Mouse (Mus musculus) ovary, postnatal 14 days (tissue): ENCODE measurements around the gene Gucy1a1.
"Not testable (repeated sequence)": the region's sequence is repeated elsewhere in the genome, so short reads cannot be mapped to it uniquely, and the experiment has no call there.

Experiments
- DNase-seq: peaks from one replicate; pipeline ENCODE4 v3.0.0; 2022; ENCODE audit warnings: low spot score

Gene Gucy1a1

GRCm38 (mm10) chr3:82145126-82145901 is at the start of gene Gucy1a1:
Gene Gucy1a1, minus strand, starts transcription at chr3:82145789.
- DNase-seq, result peak; percentile 35

GRCm38 (mm10) chr3:82191559-82192245 is 46.1 kb upstream of the Gucy1a1 start:
- no peak for DNase-seq

GRCm38 (mm10) chr3:82185626-82186025 is 40.0 kb upstream of the Gucy1a1 start:
- DNase-seq, result no peak

- no peak for DNase-seq
Measured at GRCm38 (mm10) chr3:82181500-82181899, 35.9 kb upstream of the Gucy1a1 start.

GRCm38 (mm10) chr3:82180253-82180652 is 34.7 kb upstream of the Gucy1a1 start:
- DNase-seq, result no peak

GRCm38 (mm10) chr3:82175501-82175900 is 29.9 kb upstream of the Gucy1a1 start:
- no peak for DNase-seq

- DNase-seq, result no peak
Measured at GRCm38 (mm10) chr3:82167064-82167463, 21.5 kb upstream of the Gucy1a1 start.

- DNase-seq, result no peak
Measured at GRCm38 (mm10) chr3:82165937-82166336, 20.3 kb upstream of the Gucy1a1 start.

GRCm38 (mm10) chr3:82162992-82163391 is 17.4 kb upstream of the Gucy1a1 start:
- not testable (repeated sequence) for DNase-seq

- DNase-seq, result no peak
Measured at GRCm38 (mm10) chr3:82145978-82146377, 389 bp upstream of the Gucy1a1 start.

- peak; percentile 14 for DNase-seq
Measured at GRCm38 (mm10) chr3:82144725-82145125, 864 bp downstream of the Gucy1a1 start.

- no peak for DNase-seq
Measured at GRCm38 (mm10) chr3:82140781-82141180, 4.8 kb downstream of the Gucy1a1 start.

- DNase-seq, result no peak
Measured at GRCm38 (mm10) chr3:82138002-82138667, 7.5 kb downstream of the Gucy1a1 start.

- no peak for DNase-seq
Measured at GRCm38 (mm10) chr3:82135483-82135882, 10.1 kb downstream of the Gucy1a1 start.

- no peak for DNase-seq
Measured at GRCm38 (mm10) chr3:82129258-82129657, 16.3 kb downstream of the Gucy1a1 start.

- no peak for DNase-seq
Measured at GRCm38 (mm10) chr3:82124567-82124966, 21.0 kb downstream of the Gucy1a1 start.

- no peak for DNase-seq
Measured at GRCm38 (mm10) chr3:82118916-82119315, 26.7 kb downstream of the Gucy1a1 start.

GRCm38 (mm10) chr3:82112439-82112838 is 33.1 kb downstream of the Gucy1a1 start:
- DNase-seq, result peak; percentile 11

GRCm38 (mm10) chr3:82111986-82112385 is 33.6 kb downstream of the Gucy1a1 start:
- peak; percentile 26 for DNase-seq

GRCm38 (mm10) chr3:82108951-82109350 is 36.6 kb downstream of the Gucy1a1 start:
- DNase-seq, result no peak

GRCm38 (mm10) chr3:82104229-82104628 is 41.4 kb downstream of the Gucy1a1 start:
- DNase-seq, result no peak

GRCm38 (mm10) chr3:82099127-82099526 is 46.5 kb downstream of the Gucy1a1 start:
- no peak for DNase-seq

- no peak for DNase-seq
Measured at GRCm38 (mm10) chr3:82096801-82097200, 48.8 kb downstream of the Gucy1a1 start.
